Mouse (Mus musculus) kidney, adult 2 months (tissue): ENCODE measurements around the gene Birc2. TPM values are rescaled to one million over a fixed set of nuclear protein-coding genes. Genes with fewer than 3 reads are reported as not detected.
A peak's percentile ranks its signal among the peaks of the same experiment; 100 is the strongest.

Experiments used
- DNase-seq: peaks from one replicate; pipeline ENCODE4 v3.0.0; 2021
- H3K27ac ChIP-seq: fragments of 200-500 bp; 2 replicates; pipeline ENCODE4 v1.5.1; 2012; ENCODE audit warnings: low read depth, low read length, control low read depth, inconsistent platforms; ENCODE audit not compliant: insufficient read depth
- H3K27me3 ChIP-seq: fragments of 200-500 bp; replicated peaks from 2 replicates; pipeline ENCODE4 v1.6.1; 2012; ENCODE audit warnings: mild to moderate bottlenecking, moderate library complexity, low read length, inconsistent platforms; ENCODE audit not compliant: control insufficient read depth, insufficient read depth
- H3K36me3 ChIP-seq: fragments of 200-500 bp; 2 replicates; pipeline ENCODE4 v1.6.1; 2012; ENCODE audit warnings: mild to moderate bottlenecking, moderate library complexity, low read length, inconsistent platforms; ENCODE audit not compliant: control insufficient read depth, insufficient read depth
- H3K4me1 ChIP-seq: fragments of 200-500 bp; 2 replicates; pipeline ENCODE4 v1.6.1; 2011; ENCODE audit warnings: low read length; ENCODE audit not compliant: control insufficient read depth, insufficient read depth
- H3K4me3 ChIP-seq: fragments of 200-500 bp; 2 replicates; pipeline ENCODE4 v1.5.1; 2011; ENCODE audit warnings: mild to moderate bottlenecking, low read depth, low read length, control low read depth; ENCODE audit not compliant: insufficient read depth
- CTCF ChIP-seq: fragments of 200-500 bp; conservative IDR thresholded peaks from 2 replicates; pipeline ENCODE4 v1.5.1; 2011; ENCODE audit warnings: low read depth, mild to moderate bottlenecking, control low read depth, low read length, moderate library complexity, mixed read lengths; ENCODE audit not compliant: insufficient read depth, insufficient read length
- POLR2A ChIP-seq: fragments of 200-500 bp; IDR thresholded peaks from one replicate; pipeline ENCODE4 v1.6.1; 2011; ENCODE audit warnings: low read depth, low read length, control low read depth
- WGBS: fragments of 180-500 bp; shearing (Covaris S2); methylation state at CpG from one replicate; pipeline ENCODE4 v1.1.7; 2018; 5-methylcytosine and 5-hydroxymethylcytosine counted together
- polyA plus RNA-seq: library from polyadenylated mRNA; depleted of rRNA; stranded (reverse); fragments of >200 nt; gene quantifications from 2 replicates; pipeline ENCODE4 v1.2.3, GENCODE M21; 2012

Birc2 gene
- polyA plus RNA-seq, 1 experiment, result 12.2 TPM

DNA sequence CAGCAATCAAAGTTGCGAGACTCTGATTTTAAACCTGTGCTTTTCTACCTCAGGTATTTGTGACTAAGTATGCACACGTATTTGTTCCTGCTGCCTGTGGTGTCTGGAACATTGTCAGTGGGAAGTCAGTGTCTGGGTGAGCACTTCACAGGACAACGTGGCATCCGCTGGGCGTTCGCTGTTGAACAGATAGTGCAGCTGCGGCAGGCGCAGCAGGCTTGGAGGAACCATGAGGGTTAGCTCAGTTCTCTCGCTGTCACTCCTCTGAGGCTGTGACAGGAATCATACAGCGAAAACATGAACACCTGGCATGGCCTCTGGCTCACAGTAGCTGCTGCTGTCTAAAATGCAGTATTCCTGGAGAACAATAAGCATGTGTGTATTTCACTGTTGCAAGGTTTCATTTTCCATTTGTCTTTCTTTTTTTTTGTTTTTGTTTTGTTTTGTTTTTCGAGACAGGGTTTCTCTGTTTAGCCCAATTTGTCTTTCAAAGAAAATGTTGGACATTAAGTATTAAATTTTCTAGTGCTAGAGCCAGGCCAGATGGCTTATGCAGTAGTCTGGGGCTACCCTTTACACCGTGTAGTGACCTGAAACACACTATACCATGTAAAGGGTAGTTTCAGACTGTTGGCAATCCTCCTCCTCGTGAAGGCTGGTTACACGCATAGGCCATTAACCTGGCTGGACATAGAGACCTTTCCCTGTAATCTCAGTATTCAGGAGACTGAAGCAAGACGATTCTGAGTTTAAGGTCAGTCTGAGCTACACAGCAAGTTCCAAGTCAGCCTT is 52.8 kb downstream of the Birc2 start:
- TF ChIP-seq CTCF (no peak), POLR2A (no peak)
- Histone ChIP-seq H3K4me1 (peaks cover 7% of the 10 kb centered on the region; the same call in 1 of the 2 replicates), H3K4me3 (no peak overlapping the region), H3K27me3 (no peaks in the 10 kb centered on the region), H3K36me3 (no peaks in the 10 kb centered on the region), H3K27ac (peak overlapping the region; percentile 12; the same call in 1 of the 2 replicates)
- no peak for DNase-seq
- WGBS, result 72% methylated on average over 15 of the region's 15 CpGs

DNA sequence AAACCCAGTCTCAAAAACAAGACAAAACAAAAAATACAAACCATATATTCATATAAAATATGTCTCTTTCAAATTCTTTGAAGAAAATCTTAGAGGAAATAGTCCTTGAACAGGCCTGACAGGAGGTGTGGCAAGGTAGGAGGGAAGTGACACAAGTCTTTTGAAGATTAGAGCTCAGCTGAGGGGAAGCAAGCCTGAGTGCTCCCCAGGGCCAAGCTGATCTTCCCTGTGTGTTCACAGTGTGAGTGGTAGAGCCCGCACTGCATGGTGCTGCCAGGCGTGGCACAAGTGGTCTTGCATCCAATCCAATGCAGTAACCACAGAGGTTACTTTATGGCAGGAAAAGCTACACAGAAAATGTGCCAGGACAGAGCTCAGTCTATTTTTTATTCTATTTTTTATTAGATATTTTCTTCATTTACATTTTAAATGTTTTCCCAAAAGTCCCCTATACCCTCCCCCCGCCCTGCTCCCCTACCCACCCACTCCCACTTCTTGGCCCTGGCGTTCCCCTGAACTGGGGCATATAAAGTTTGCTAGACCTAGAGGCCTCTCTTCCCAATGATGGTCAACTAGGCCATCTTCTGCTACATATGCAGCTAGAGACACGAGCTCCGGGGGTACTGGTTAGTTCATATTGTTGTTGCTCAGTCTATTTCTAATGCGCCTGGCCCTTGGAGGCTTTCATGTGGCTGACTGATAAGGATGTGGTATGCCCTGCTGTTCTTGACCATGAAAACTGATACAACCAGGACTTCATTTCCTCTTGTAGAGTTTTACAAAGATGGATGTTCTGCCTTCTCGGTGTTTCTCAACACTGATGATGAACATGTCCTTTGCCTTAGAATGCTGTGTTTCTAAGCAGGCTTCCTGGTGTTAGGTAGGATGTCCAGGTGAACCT is 56.4 kb downstream of the Birc2 start:
- TF ChIP-seq CTCF, result no peak
- no peak for TF ChIP-seq POLR2A
- H3K36me3 ChIP-seq, result no peaks in the 10 kb centered on the region
- H3K4me1 ChIP-seq, result peaks cover 11% of the 10 kb centered on the region; the same call in 1 of the 2 replicates
- no peak overlapping the region for H3K4me3 ChIP-seq
- no peak overlapping the region for H3K27ac ChIP-seq
- no peak for DNase-seq
- WGBS, result 94% methylated on average over 8 of the region's 8 CpGs
- no peaks in the 10 kb centered on the region for H3K27me3 ChIP-seq

- no peaks in the 10 kb centered on the region for H3K36me3 ChIP-seq
- H3K27ac ChIP-seq, result no peak overlapping the region
- H3K4me3 ChIP-seq, result no peak overlapping the region
- H3K4me1 ChIP-seq, result peaks cover 11% of the 10 kb centered on the region; the same call in 1 of the 2 replicates
- WGBS, result 94% methylated on average over 4 of the region's 4 CpGs
- DNase-seq, result no peak
- H3K27me3 ChIP-seq, result no peaks in the 10 kb centered on the region
- TF ChIP-seq CTCF (no peak), POLR2A (no peak)
These were observed 57.1 kb downstream of the Birc2 start for GRCm38 (mm10) chr9:7779786-7780185.

DNA sequence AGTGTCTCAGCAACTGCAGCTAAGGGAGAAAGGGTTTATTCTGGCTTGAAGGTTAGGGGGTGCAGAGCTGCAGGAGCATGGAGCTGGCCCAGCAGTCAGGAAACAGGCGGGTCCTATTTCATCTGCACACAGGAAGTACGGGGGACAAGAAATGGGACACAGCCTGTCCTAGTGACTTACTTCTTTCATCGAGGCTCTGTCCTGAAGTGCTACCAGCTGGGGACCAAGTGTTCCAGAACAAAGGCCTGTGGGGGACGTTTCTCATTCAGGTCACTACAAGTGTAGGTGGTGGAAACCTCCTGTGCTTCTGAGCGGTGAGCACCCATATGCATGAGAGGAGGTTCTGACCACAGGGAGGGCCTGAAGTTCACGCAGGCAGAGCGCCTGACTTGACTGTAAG is 58.1 kb downstream of the Birc2 start:
- 68% methylated on average over 7 of the region's 7 CpGs for WGBS
- Histone ChIP-seq H3K36me3 (no peaks in the 10 kb centered on the region), H3K4me3 (no peak overlapping the region), H3K27me3 (no peaks in the 10 kb centered on the region), H3K27ac (no peak overlapping the region), H3K4me1 (peaks cover 5% of the 10 kb centered on the region; the same call in 1 of the 2 replicates)
- no peak for TF ChIP-seq CTCF
- TF ChIP-seq POLR2A, result no peak
- DNase-seq, result no peak

- Histone ChIP-seq H3K27me3 (no peaks in the 10 kb centered on the region), H3K4me1 (peaks cover 5% of the 10 kb centered on the region; the same call in 1 of the 2 replicates), H3K36me3 (no peaks in the 10 kb centered on the region), H3K4me3 (no peak overlapping the region), H3K27ac (no peak overlapping the region)
- DNase-seq, result peak; percentile 40
- WGBS, result 85% methylated on average over 1 of the region's 1 CpGs
- no peak for TF ChIP-seq CTCF
- TF ChIP-seq POLR2A, result no peak
These were observed 59.2 kb downstream of the Birc2 start for GRCm38 (mm10) chr9:7777652-7778051.

- Histone ChIP-seq H3K4me3 (no peak overlapping the region), H3K4me1 (peaks cover 5% of the 10 kb centered on the region; the same call in 1 of the 2 replicates), H3K36me3 (no peaks in the 10 kb centered on the region), H3K27ac (0 out of 2 replicates have a peak overlapping the region, but pooled peaks have one; percentile 27), H3K27me3 (no peaks in the 10 kb centered on the region)
- WGBS, result 97% methylated on average over 1 of the region's 1 CpGs
- no peak for DNase-seq
- TF ChIP-seq POLR2A (no peak), CTCF (no peak)
These were observed 59.9 kb downstream of the Birc2 start for GRCm38 (mm10) chr9:7776940-7777339.

- no peak for TF ChIP-seq POLR2A
- no peak for TF ChIP-seq CTCF
- no peak overlapping the region for H3K27ac ChIP-seq
- H3K36me3 ChIP-seq, result no peaks in the 10 kb centered on the region
- DNase-seq, result no peak
- H3K27me3 ChIP-seq, result no peaks in the 10 kb centered on the region
- H3K4me3 ChIP-seq, result no peak overlapping the region
- peaks cover 5% of the 10 kb centered on the region; the same call in 1 of the 2 replicates for H3K4me1 ChIP-seq
- WGBS, result 87% methylated on average over 3 of the region's 3 CpGs
These were observed 60.9 kb downstream of the Birc2 start for GRCm38 (mm10) chr9:7775986-7776385.
